Mouse (Mus musculus): ENCODE data around the gene Pdia4.
"Not testable (repeated sequence)": the region's sequence is repeated elsewhere in the genome, so short reads cannot be mapped to it uniquely, and the experiment has no call there.

Gene Pdia4

GRCm38 (mm10) chr6:47813257-47813878 lies at the start of gene Pdia4:
TSS of gene Pdia4 (minus strand) at chr6:47813430.
- peak; percentile 99 for DNase-seq (ENCODE audit: low spot score)

GRCm38 (mm10) chr6:47857729-47858128 lies 44.5 kb upstream of the Pdia4 start:
- not testable (repeated sequence) for DNase-seq (ENCODE audit: low spot score)

- no peak for DNase-seq (ENCODE audit: low spot score)
Observed at GRCm38 (mm10) chr6:47857241-47857640, 44.0 kb upstream of the Pdia4 start.

- DNase-seq (ENCODE audit: low spot score), result no peak
Observed at GRCm38 (mm10) chr6:47845779-47846178, 32.5 kb upstream of the Pdia4 start.

GRCm38 (mm10) chr6:47842337-47842736 lies 29.1 kb upstream of the Pdia4 start:
- no peak for DNase-seq (ENCODE audit: low spot score)

GRCm38 (mm10) chr6:47841831-47842230 lies 28.6 kb upstream of the Pdia4 start:
- DNase-seq (ENCODE audit: low spot score), result no peak

GRCm38 (mm10) chr6:47841077-47841476 lies 27.8 kb upstream of the Pdia4 start:
- no peak for DNase-seq (ENCODE audit: low spot score)

- no peak for DNase-seq (ENCODE audit: low spot score)
Observed at GRCm38 (mm10) chr6:47837630-47838029, 24.4 kb upstream of the Pdia4 start.

GRCm38 (mm10) chr6:47835984-47836521 lies 22.8 kb upstream of the Pdia4 start:
- peak; percentile 65 for DNase-seq (ENCODE audit: low spot score)

GRCm38 (mm10) chr6:47835482-47835983 lies 22.3 kb upstream of the Pdia4 start, which contains the start of gene Zfp398:
TSS of gene Zfp398 (plus strand) at chr6:47835661.
- peak; percentile 97 for DNase-seq (ENCODE audit: low spot score)

- no peak for DNase-seq (ENCODE audit: low spot score)
Observed at GRCm38 (mm10) chr6:47832220-47832619, 19.0 kb upstream of the Pdia4 start.

- DNase-seq (ENCODE audit: low spot score), result peak; percentile 90
Observed at GRCm38 (mm10) chr6:47830104-47831078, 17.2 kb upstream of the Pdia4 start, which contains the start of gene Zfp786. TSS of gene Zfp786 (minus strand) at chr6:47830867.

- DNase-seq (ENCODE audit: low spot score), result no peak
Observed at GRCm38 (mm10) chr6:47828950-47829349, 15.7 kb upstream of the Pdia4 start.

- no peak for DNase-seq (ENCODE audit: low spot score)
Observed at GRCm38 (mm10) chr6:47827462-47827861, 14.2 kb upstream of the Pdia4 start.

GRCm38 (mm10) chr6:47824241-47824640 lies 11.0 kb upstream of the Pdia4 start:
- DNase-seq (ENCODE audit: low spot score), result no peak

GRCm38 (mm10) chr6:47821776-47822175 lies 8.5 kb upstream of the Pdia4 start:
- DNase-seq (ENCODE audit: low spot score), result no peak

- no peak for DNase-seq (ENCODE audit: low spot score)
Observed at GRCm38 (mm10) chr6:47821236-47821635, 8.0 kb upstream of the Pdia4 start.

GRCm38 (mm10) chr6:47819626-47820325 lies 6.5 kb upstream of the Pdia4 start:
- no peak for DNase-seq (ENCODE audit: low spot score)

GRCm38 (mm10) chr6:47818721-47819120 lies 5.5 kb upstream of the Pdia4 start:
- DNase-seq (ENCODE audit: low spot score), result no peak

- DNase-seq (ENCODE audit: low spot score), result no peak
Observed at GRCm38 (mm10) chr6:47816151-47816550, 2.9 kb upstream of the Pdia4 start.

- no peak for DNase-seq (ENCODE audit: low spot score)
Observed at GRCm38 (mm10) chr6:47812271-47812915, 837 bp downstream of the Pdia4 start.
